Mouse (Mus musculus): ENCODE measurements around the gene Aqp5. TPM values are rescaled to one million over a fixed set of nuclear protein-coding genes. Genes with fewer than 3 reads are reported as not detected.

Gene Aqp5
- 1 to 10 TPM; 2.5 to 3.4 TPM for total RNA-seq (2021)
- long read RNA-seq, experiment 1, partial matches to known transcripts = 0 of 4 reads
- long read RNA-seq, experiment 1, other reads (novel, unspliced or antisense) = 1 of 4 reads
- long read RNA-seq, experiment 2, partial matches to known transcripts = 0 of 4 reads
- long read RNA-seq, experiment 2, other reads (novel, unspliced or antisense) = 1 of 4 reads

DNA sequence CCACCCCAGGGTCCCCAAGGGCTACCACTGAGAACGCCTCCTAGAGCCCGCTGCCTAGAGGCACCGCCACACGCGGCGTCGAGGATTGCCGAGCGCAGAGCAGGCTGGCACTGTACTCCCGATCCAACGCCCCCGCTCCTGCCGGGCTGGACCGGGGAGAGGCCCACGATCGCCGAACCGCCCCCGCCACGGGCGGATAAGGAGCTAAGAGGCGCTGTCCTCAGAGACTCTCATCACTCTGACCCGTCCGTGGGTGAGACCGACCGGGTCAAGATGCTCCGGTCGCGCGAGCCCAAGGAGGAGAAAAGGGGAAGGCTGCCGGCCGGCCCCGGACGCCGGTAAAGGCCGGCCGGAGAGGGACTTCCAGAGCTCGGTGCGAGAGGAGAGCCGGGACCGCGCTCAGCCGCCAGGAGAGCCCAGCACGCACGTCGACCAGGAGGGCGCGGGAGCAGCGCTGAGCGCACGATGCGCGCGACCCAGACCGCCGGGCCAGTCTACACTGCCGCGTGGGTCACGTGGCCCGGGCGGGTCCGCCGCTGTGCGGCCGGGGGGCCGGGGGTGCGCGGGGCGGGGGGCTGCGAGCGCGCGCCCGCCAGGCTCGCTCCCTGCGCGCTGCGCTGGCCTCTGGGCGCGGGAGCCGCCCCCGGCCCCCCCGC is at the start of gene Aqp5:
TSS of gene Aqp5 (plus strand) at position 354 of the 656 bp plus-strand sequence.
- DNase-seq (ENCODE audit: low spot score in 2 of 2) = no peak

DNA sequence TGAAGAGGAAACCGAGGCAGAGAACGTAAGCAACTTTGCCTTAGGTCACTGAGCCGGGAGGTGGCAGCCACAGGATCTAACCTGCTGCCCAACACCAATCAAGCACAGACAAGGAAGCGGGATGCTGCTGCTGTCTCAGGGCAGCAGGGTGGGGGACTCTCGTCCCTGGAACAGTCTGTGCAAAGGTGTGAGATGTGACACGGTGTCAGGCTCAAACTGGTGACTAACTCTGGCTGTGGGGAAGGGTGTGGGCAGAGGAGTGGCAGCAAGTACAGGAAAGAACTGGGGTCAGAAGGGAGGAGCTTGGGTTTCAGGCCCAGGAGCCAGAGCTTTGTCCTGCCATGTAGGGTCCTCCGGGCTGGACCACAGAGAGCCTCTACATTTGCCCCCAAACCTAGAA is 46.5 kb upstream of the Aqp5 start:
- DNase-seq (ENCODE audit: low spot score in 2 of 2) = no peak

DNA sequence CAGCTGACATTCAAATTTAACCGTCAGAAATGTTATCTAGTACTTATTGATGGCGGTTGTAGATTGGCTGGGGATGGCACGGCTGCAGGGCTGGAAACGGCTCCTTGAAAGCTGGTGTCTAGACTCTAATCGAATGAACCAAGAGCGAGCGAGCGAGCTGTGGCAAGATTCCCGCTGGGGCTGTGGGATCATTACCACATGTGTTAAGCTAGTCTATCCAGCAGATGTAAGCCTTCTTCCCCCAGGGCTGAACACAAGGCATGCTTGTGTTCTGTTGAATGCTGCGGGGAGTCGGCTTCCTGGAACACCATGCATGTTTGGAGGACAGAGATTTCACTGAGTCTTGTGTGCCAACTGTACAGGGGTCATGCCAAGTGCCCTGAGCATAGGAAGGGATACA is 44.0 kb upstream of the Aqp5 start:
- DNase-seq (ENCODE audit: low spot score in 2 of 2) = no peak

DNA sequence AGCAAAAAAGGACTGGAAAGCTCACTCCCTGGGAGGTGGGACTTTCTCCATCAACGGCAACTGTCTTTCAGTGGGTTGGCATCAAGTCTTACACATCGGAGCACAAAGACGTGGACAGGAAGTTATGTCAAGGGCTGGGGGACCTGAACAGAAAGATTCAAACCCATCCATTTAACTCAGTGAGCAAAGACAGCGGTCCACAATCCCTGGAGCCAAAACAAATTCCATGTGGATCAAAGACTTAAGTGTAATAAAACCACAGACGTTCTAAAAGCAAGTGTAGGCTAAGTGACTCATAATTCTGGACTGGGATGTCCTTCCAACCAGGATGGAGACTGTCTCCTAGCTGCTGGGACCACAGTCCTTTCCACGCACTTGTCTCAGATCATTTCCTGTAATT is 42.9 kb upstream of the Aqp5 start:
- no peak for DNase-seq (ENCODE audit: low spot score in 2 of 2)

DNA sequence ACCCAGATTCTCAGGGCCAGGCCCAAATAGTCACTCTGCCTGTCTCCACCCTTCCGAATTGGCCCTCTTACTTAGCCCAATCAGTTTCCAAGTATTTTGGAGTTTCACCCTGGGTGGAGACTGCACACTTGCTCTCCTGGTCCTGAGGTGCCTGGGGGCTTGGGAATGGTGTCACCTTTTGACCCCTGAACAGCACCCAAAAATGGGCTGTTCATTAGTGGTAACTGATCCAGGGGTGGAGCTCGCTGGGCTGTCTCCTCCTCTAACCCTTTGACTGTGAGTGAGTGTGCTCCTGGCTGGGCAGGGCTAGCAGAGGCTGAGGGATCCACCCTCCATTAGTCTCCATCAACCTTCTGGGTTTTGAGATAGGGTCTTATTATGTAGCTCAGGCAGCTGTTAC is 40.7 kb upstream of the Aqp5 start:
- no peak for DNase-seq (ENCODE audit: low spot score in 2 of 2)

DNA sequence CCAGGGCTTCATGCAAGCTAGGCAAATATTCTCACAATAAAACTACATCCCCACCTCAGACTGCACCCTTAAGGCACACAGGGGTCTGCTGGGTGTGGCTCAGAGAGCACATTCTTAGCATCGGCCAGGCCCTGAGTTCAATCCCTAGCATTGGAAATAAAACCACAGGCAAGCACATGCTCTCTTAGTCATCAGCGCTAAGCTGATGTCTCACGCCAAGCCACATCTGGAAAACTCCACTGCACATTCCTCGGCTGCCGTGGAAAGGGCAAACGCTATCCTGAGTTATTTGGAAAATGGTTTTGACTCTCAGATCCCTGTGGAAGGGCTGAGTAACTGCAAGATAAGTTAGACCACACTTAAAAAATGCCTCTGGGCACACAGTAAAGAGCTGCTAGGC is 36.8 kb upstream of the Aqp5 start:
- no peak for DNase-seq (ENCODE audit: low spot score in 2 of 2)

DNA sequence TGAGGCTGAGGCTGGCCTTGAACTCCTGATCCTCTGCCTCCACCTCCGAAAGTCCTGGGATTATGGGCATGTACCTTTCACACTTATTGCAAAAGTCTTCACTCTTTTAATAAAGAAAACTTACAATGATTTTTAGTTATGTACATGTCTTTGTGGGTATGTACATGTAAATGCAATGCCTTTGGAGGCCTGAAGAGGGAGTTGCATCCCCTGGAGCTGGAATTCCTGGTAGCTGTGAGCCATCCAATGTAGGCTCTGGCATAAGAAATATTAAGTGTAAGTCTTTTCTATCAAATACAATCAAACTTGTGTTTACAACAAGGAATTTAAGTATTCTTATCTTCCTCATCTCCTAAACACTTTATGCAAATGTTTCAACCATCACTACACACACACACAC is 31.6 kb upstream of the Aqp5 start:
- DNase-seq (ENCODE audit: low spot score in 2 of 2) = no peak

DNA sequence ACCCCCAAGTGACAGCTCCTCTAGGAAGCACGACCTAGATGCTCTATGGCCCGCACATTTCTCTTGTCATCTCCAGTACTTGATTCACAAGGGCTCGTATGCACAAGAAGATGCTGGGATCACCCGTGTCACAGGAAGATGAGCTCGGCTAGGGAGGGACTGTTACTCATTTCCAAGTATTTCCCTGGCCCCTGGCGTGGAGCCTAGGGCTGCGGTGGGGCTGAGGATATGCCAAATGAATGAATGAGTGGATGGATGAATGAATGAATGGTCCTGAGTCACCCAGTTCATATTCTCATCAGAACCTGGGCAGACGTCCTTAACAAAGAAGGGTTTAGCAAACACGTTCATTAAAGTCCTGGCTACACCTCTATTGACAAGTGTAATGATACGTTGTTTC is 30.3 kb upstream of the Aqp5 start:
- DNase-seq (ENCODE audit: low spot score in 2 of 2) = no peak

DNA sequence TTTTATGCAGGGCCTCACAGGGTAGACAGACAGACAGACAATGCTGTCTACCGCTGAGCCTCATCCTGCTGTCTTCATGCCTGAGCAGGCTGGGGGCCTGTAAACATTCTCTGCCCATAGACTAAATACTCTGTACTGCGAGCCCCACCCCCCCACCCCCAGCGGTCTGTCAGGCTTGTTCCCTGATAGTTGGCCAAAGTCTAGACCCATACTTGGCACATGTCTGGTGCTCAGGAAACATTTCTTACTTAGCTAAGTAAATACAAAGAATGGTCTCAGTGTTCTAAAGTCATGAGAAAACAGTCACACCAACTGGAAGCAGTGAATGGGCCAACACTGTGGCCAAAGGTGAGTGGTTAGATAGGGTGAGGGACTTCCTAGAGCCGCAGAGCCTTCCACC is 23.2 kb upstream of the Aqp5 start:
- no peak for DNase-seq (ENCODE audit: low spot score in 2 of 2)

DNA sequence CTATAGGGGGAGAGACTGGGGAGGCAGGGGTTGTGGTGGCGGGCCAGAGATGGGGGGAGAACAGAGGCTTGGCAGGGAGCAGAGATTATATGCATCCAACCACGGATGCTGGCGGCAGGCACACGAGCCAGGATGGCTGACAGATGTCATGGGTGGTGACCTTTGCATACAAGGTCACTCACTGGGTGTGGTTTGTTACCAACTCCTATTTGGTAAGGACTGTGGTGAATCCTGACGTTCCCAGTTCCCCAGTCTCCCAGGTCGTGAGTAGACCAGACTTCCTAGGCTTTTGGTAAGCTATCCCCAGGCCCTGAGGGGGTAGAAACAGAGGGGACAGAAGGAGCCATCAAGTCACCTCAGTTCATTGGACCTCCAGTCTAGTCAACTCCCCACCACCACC is 21.9 kb upstream of the Aqp5 start:
- no peak for DNase-seq (ENCODE audit: low spot score in 2 of 2)

DNA sequence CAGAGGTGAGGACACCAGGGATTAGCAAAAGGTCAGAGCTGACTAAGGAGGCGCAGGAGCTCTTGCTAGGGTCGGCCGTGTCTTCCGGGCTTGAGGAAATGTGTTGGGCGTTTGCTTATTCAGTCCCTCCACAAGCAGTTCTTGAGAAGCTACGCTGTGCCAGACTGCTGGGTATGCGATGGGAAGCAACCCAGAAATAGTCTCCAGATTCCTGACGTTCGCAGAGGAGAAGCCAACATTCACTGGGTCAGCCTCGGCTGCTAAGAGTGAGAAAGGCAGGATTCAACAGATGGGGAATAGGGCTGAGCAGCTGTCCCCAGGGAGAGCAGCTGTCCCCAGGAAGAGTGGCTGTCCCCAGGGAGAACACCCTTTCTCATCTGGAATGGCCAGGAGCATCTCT is 21.5 kb upstream of the Aqp5 start:
- DNase-seq (ENCODE audit: low spot score in 2 of 2) = no peak

DNA sequence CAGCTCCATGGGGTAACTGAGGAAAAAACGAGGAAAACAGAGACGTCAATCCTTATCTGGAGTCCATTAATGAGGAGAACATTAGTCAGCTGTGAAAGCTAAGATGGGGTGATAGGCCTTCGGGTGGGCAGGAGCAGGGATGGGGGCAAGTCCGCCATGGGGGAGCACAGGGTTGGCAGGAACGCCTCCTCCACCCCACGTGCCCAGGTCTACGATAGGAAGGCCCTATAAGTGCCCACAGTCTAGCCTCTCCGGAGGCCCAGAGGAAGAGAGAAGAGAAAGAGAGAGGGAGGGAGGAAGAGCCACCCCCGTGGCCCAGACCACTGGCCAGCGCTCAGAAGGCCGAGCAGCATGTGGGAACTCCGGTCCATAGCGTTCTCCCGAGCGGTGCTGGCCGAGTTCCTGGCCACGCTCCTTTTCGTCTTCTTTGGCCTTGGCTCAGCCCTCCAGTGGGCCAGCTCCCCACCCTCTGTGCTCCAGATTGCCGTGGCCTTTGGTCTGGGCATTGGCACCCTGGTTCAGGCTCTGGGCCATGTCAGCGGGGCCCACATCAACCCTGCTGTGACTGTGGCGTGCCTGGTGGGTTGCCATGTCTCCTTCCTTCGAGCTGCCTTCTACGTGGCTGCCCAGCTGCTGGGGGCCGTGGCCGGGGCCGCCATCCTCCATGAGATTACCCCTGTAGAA is 11.6 kb upstream of the Aqp5 start, which contains the start of gene Aqp2:
TSS of gene Aqp2 (plus strand) at position 254 of the 684 bp plus-strand sequence.
- DNase-seq (ENCODE audit: low spot score in 2 of 2) = no peak

DNA sequence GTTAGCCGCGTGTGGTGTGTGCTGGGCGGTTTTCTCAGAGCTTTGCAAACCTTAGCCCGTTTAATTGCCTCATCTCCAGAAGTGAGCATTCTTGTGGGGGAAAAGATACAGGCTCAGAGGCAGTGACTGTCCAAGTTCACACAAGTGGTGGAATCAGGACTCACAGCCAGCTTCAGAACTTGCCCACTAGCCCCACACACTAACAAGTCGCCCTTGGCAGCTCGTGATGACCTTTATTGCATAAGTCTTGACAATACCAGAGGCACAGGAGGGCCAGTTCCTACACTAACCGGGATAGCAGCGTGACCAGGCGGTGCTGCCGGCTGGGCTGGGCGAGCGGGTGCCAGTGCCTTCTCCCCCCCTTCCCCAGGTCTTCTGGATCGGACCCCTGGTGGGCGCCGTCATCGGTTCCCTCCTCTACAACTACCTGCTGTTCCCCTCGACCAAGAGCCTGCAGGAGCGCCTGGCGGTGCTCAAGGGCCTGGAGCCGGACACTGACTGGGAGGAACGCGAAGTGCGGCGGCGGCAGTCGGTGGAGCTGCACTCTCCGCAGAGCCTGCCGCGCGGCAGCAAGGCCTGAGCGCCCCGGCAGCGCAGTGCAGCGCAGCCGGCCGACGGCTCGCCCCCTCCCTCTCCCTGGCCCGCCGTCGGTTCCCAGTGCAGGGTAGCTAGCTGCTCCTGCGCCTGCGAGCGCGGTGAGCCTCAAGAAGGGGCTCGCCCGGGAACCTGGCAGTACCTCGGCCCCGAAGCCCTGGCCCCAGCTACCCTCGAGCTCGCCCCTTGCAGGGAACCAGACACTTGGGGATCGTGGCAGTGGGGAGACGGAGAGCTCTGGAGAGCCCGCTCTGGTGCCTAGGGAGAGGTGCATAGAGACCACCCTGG is 6.9 kb upstream of the Aqp5 start:
- no peak for DNase-seq (ENCODE audit: low spot score in 2 of 2)

DNA sequence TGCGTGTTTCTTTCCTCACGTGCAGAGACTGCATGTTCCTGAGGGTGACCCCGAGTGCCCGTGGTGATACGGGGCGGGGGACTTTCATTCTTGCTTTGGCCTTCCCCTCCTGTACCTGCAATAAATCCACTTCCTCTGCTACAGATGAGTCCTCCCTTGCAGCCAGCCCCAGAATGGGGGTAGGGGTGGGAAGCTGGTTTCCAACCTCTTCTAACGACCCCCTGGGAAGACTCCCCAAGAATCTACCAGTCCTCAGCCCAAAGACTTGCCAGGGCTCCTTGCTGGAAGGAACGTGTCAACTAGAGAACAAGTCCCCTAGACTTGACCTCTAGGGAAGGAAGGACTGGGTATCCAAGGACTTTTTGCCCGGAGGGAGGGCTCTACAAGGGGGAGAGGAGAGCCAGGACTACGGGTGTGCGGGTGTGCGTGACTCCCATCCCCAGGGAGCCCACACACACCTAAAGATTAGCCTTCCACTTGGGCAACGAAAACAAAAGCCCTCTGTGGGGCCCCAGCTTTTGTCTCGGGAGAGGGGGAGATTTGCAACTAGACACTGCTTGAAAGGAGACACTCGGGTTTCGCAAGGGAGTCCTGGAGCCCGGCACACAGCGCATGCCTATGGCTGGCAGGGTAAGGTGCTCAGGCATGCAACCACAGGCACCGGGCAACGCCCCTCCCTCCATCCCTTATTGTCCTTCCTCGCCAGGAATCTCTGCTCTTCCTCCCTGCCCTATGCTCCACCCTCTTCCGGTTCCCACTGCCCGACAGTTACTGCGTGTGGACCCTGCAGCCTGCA is 6.0 kb upstream of the Aqp5 start:
- DNase-seq (ENCODE audit: low spot score in 2 of 2) = no peak

DNA sequence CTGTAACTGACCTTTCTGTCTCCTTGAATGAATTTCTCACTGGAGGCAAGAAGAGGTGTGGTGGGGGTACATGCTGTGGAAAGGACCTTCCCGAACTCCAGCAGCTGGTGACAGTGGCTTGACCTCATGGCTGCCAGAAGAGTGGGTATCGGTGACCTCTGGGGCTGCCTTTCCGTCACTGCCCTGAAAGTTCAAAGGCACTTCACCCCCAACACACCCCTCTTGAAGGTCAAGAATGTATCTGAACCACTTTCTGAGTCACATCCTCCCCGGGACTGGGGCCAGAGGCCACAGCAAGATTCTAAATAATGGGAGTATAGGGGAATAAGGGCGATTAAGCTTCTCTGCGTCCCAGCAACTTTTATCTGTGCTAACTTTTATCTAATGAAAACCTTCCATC is 4.8 kb upstream of the Aqp5 start:
- DNase-seq (ENCODE audit: low spot score in 2 of 2) = no peak

DNA sequence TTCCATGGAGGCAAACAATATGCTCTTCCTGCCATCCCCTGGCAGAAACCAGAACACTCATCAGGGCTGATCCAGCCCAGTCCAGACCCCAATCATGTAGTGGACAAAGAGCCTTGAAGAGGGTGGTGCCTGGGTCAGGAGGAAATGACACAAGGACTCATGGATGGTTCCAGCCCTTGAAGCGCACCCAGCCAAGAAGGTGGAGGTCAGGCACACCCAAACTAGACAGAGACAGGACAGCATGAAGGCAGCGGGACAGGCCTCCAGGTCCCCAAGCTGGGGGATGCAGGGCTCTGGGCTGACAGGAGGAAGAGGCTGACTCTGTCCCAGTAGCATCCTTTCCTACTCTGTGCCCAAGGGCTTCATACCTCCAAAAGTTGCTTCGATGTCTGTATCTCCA is 4.1 kb upstream of the Aqp5 start:
- DNase-seq (ENCODE audit: low spot score in 2 of 2) = no peak

DNA sequence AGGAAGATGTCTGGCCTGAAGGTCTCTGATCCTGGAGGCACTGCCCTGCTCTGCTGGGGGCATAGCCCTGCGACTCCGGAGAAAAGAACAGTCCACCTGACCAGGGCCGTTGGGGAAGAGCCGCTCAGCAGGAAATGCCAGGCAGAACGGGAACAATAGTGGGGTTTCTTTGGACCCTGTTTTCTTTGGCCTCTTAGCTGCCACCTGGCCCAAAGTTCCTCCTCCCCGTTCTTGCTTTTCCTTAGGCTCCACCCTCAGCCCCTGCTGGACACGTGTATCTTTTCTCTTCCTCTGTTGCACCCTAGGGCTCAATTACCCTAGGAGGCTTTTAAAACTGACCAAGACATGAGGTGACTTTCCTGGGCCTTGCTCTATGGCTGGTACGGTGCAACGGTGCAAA is 1.3 kb upstream of the Aqp5 start:
- DNase-seq (ENCODE audit: low spot score in 2 of 2) = no peak

DNA sequence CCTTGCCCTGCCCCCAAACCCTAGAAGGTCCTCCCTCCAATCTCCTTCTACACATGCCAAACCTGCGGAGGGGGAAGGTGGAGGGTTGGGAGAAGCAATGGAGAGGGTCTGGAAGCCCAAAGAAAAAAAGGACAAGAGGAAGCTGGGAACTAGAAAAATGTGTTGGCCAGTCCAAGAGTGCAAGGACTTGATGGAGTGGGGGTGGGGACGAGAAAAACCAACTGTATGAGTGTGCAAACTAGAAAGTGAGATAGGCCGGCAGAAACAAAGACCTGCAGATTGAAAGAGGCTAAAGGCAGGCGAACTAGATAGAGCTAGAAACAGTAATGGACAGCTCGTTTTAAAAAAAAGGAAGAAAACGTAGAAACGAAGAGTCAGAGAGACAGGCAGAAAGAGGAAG is 878 bp upstream of the Aqp5 start:
- DNase-seq (ENCODE audit: low spot score in 2 of 2) = no peak

DNA sequence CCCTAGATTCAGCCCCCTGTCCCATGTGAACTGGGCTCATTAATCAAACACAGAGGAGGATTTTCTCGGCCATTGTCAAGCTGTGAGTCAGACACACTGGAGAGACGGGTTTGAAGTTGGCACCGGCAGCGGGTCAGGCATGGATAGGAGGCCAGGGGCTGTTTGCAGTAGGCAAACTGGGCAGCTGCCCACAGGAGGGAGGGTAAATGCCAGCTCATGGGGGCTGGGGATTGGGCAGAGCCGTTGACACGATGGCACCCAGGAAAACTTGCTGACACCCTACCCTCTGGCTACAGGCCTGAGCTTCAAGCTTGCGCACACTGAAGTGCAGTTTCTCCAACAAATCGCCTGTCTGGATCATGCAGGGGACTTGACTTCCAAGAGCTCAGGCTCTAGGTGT is 1.6 kb downstream of the Aqp5 start:
- no peak for DNase-seq (ENCODE audit: low spot score in 2 of 2)

DNA sequence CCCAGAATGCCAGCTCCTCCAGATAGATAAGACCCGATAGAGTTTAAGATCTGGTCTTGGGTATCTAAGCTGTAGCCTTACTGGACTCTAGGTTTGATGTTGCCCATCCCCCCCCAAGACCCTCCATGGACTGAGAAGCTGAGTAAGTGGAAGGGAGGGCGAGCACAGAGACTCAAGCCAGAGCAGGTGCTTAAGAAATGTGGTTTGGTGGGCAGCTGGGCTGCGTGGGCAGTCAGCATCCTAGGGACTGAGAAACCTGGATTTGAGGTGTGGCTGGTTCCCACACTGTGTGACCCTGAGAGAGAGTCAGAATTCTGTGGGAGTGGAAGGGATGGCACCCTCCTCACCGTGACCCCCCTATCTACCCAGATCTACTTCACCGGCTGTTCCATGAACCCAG is 2.3 kb downstream of the Aqp5 start:
- no peak for DNase-seq (ENCODE audit: low spot score in 2 of 2)

DNA sequence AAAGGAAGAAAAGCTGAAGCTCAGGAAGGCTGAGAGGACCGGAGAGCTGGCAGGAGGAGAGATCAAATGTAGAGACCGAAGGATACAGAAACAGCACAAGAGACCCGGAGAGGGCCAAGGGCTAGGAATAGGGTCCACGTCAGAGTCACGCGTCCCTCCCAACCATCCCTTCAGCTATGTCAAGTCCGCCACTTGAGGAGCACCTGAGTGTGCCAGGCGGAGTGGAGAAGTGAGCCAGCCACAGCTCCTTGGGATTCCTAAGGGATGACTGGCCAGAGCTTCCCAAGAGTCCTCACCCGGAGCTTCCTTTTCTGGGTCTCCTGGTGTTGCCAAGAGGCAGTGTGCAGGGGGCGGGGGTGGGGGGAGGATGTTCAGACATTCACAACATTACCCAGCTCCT is 4.4 kb downstream of the Aqp5 start:
- DNase-seq (ENCODE audit: low spot score in 2 of 2) = no peak
